Mouse (Mus musculus) MEL (cell line): ENCODE results near the gene Efs. TPM values are rescaled to one million over a fixed set of nuclear protein-coding genes. Genes with fewer than 3 reads are reported as not detected.

Experiments used
- DNase-seq: peaks from one replicate; pipeline ENCODE4 v3.0.0; 2011; ENCODE audit warnings: low read depth, low spot score
- H3K27ac ChIP-seq: 2 replicates; pipeline ENCODE4 v1.5.1; 2012; ENCODE audit warnings: low read depth, mild to moderate bottlenecking, control low read depth, low read length, moderate library complexity; ENCODE audit not compliant: control insufficient read depth
- H3K27me3 ChIP-seq, 2 experiments: fragments of 150-350 bp in 1 of 2; sonication (generic) in 1 of 2; 2 replicates each; pipeline ENCODE4 v1.6.1; 2012; ENCODE audit warnings: low read length in 2 of 2, mild to moderate bottlenecking in 2 of 2, improper control_type of control experiment in 1 of 2, moderate library complexity in 1 of 2; ENCODE audit not compliant: insufficient read depth in 2 of 2, control insufficient read depth in 1 of 2
- H3K36me3 ChIP-seq, 2 experiments: 2 replicates each; pipeline ENCODE4 v1.6.1; 2012 to 2014; ENCODE audit warnings: low read length in 2 of 2, improper control_type of control experiment in 1 of 2, inconsistent platforms in 1 of 2, mild to moderate bottlenecking in 1 of 2; ENCODE audit not compliant: insufficient read depth in 2 of 2, control insufficient read depth in 1 of 2
- H3K4me1 ChIP-seq, 2 experiments: fragments of 150-350 bp in 1 of 2; sonication (generic) in 1 of 2; 2 replicates each; pipeline ENCODE4 v1.6.1; 2012; ENCODE audit warnings: low read length in 2 of 2, improper control_type of control experiment in 1 of 2, mild to moderate bottlenecking in 1 of 2; ENCODE audit not compliant: insufficient read depth in 2 of 2, control insufficient read depth in 1 of 2
- H3K4me3 ChIP-seq, 2 experiments: fragments of 150-350 bp in 1 of 2; sonication (generic) in 1 of 2; 2 replicates each; pipeline ENCODE4 v1.5.1; 2012; ENCODE audit warnings: low read depth in 2 of 2, low read length in 2 of 2, mild to moderate bottlenecking in 2 of 2, moderate library complexity in 2 of 2, control low read depth in 1 of 2, improper control_type of control experiment in 1 of 2; ENCODE audit not compliant: control insufficient read depth in 1 of 2, insufficient read depth in 1 of 2
- H3K79me2 ChIP-seq: 2 replicates; pipeline ENCODE4 v1.6.1; 2012; ENCODE audit warnings: mild to moderate bottlenecking, low read length, moderate library complexity; ENCODE audit not compliant: control insufficient read depth, poor library complexity, insufficient read depth
- H3K9ac ChIP-seq: 2 replicates; pipeline ENCODE4 v1.6.1; 2012; ENCODE audit warnings: low read depth, mild to moderate bottlenecking, control low read depth, low read length, moderate library complexity; ENCODE audit not compliant: control insufficient read depth, poor library complexity, severe bottlenecking
- H3K9me3 ChIP-seq: fragments of 150-350 bp; sonication (generic); replicated peaks from 2 replicates; pipeline ENCODE4 v1.6.1; 2012; ENCODE audit warnings: mild to moderate bottlenecking, low read length, improper control_type of control experiment, moderate library complexity; ENCODE audit not compliant: insufficient read depth
- BHLHE40 ChIP-seq: IDR thresholded peaks from 2 replicates; pipeline ENCODE4 v1.6.1; 2012; ENCODE audit warnings: low read depth, mild to moderate bottlenecking, inconsistent platforms, low read length, improper control_type of control experiment, borderline replicate concordance
- CHD1 ChIP-seq: IDR thresholded peaks from 2 replicates; pipeline ENCODE4 v1.6.1; 2012; ENCODE audit warnings: low read depth, mild to moderate bottlenecking, inconsistent platforms, low read length, improper control_type of control experiment
- CTCF ChIP-seq, 3 experiments: IDR thresholded peaks in 2 of 3; conservative IDR thresholded peaks in 1 of 3; 2 replicates each; pipeline ENCODE4 v1.5.1; 2011 to 2012; ENCODE audit warnings: low read length in 3 of 3, low read depth in 2 of 3, mild to moderate bottlenecking in 2 of 3, improper control_type of control experiment in 1 of 3, inconsistent platforms in 1 of 3, mixed read lengths in 1 of 3, moderate library complexity in 1 of 3; ENCODE audit not compliant: control insufficient read depth in 1 of 3, insufficient read depth in 1 of 3, poor library complexity in 1 of 3, severe bottlenecking in 1 of 3
- polyA plus RNA-seq, 2 experiments: library from polyadenylated mRNA; stranded (reverse) in 1 of 2; unstranded in 1 of 2; fragments of >175 nt in 1 of 2; fragments of >200 nt in 1 of 2; gene quantifications; 2 replicates each; pipeline versions ENCODE4 v1.2.1 to v1.2.4; 2012; ENCODE audit warnings: low replicate concordance in 2 of 2, low read depth in 1 of 2; ENCODE audit not compliant: insufficient read length in 2 of 2, insufficient read depth in 1 of 2, missing spikeins in 1 of 2
- total RNA-seq: library from RNA; depleted of rRNA; stranded (reverse); fragments of 300-350 nt; gene quantifications from 2 replicates; pipeline ENCODE4 v1.2.3, GENCODE M21; 2012; rRNA removed

Efs gene
- total and polyA plus RNA-seq, 3 experiments = not detected

GRCm38 (mm10) chr14:54866936-54867335 is 59.0 kb downstream of the Efs start:
- no peak overlapping the region for H3K9ac ChIP-seq
- peaks cover 19 to 27% of the 10 kb centered on the region in 2 experiments for H3K4me1 ChIP-seq
- no peaks in the 10 kb centered on the region for H3K27me3 ChIP-seq
- no peak overlapping the region; a peak in 1 of 4 replicates for H3K4me3 ChIP-seq
- no peaks in the 10 kb centered on the region for H3K9me3 ChIP-seq
- TF ChIP-seq CHD1 (no peak), CTCF (IDR thresholded peaks at IDR 0.05 in 2 of 3, conservative IDR thresholded peaks at IDR 0.05 in 1 of 3; ENCODE audit: control insufficient read depth in 1 of 3, insufficient read depth in 1 of 3, low read depth in 2 of 3, low read length in 3 of 3, poor library complexity in 1 of 3, severe bottlenecking in 1 of 3) (peak; percentile 70 to 95 (median 84)), BHLHE40 (no peak)
- peak overlapping the region; percentile 39; the same call in 1 of the 2 replicates for H3K27ac ChIP-seq
- no peaks in the 10 kb centered on the region; the same call in 1 of the 2 replicates for H3K79me2 ChIP-seq
- DNase-seq = peak; percentile 66
- H3K36me3 ChIP-seq = peaks cover 0 to 21% of the 10 kb centered on the region in 2 experiments; a peak in 2 of 4 replicates

Other genes with a start within 250 kb of the Efs start
- 44.2 and 47.0 TPM in 2 replicates for gene 1700123O20Rik, start 239.9 kb downstream of the Efs start, total RNA-seq
- 10 to 100 TPM in 1 of 2 experiments, not detected in 1; 72.8 TPM for gene 1700123O20Rik, start 239.9 kb downstream of the Efs start, polyA plus RNA-seq
- gene Acin1, start 239.2 kb downstream of the Efs start, total RNA-seq = 110 and 115 TPM in 2 replicates
- 100 to 1,000 TPM; 103 to 248 TPM for gene Acin1, start 239.2 kb downstream of the Efs start, polyA plus RNA-seq
- not detected in 2 replicates for gene Gm29776, start 227.3 kb downstream of the Efs start, total RNA-seq
- gene Gm29776, start 227.3 kb downstream of the Efs start, polyA plus RNA-seq = not detected
- gene Cebpe, start 214.0 kb downstream of the Efs start, total RNA-seq = not detected in 2 replicates
- gene Cebpe, start 214.0 kb downstream of the Efs start, polyA plus RNA-seq = under 1 TPM in 1 of 2 experiments, not detected in 1; 0.32 TPM
- gene Slc7a8, start 144.2 kb downstream of the Efs start, total RNA-seq = 0.07 and 0.08 TPM in 2 replicates
- gene Slc7a8, start 144.2 kb downstream of the Efs start, polyA plus RNA-seq = under 1 TPM in 1 of 2 experiments, not detected in 1; 0.29 TPM
- gene Rnf212b, start 112.0 kb downstream of the Efs start, total RNA-seq = not detected in 2 replicates
- not detected for gene Rnf212b, start 112.0 kb downstream of the Efs start, polyA plus RNA-seq
- 4.7 and 4.9 TPM in 2 replicates for gene Homez, start 55.2 kb downstream of the Efs start, total RNA-seq
- gene Homez, start 55.2 kb downstream of the Efs start, polyA plus RNA-seq = 1 to 10 TPM in 1 of 2 experiments, not detected in 1; 8.5 TPM
- gene Ppp1r3e, start 48.6 kb downstream of the Efs start, total RNA-seq = 0.56 and 0.73 TPM in 2 replicates
- gene Ppp1r3e, start 48.6 kb downstream of the Efs start, polyA plus RNA-seq = 1 to 10 TPM in 1 of 2 experiments, not detected in 1; 1.2 TPM
- 10.5 and 12.5 TPM in 2 replicates for gene Bcl2l2, start 42.7 kb downstream of the Efs start, total RNA-seq
- gene Bcl2l2, start 42.7 kb downstream of the Efs start, polyA plus RNA-seq = 10 to 100 TPM in 1 of 2 experiments, not detected in 1; 18.8 TPM
- gene Gm20521, start 42.7 kb downstream of the Efs start, total RNA-seq = 0.58 and 0.88 TPM in 2 replicates
- 1 to 10 TPM in 1 of 2 experiments, not detected in 1; 3.4 TPM for gene Gm20521, start 42.7 kb downstream of the Efs start, polyA plus RNA-seq
- gene Pabpn1, start 33.6 kb downstream of the Efs start, total RNA-seq = 82.3 and 85.8 TPM in 2 replicates
- 100 to 1,000 TPM in 1 of 2 experiments, not detected in 1; 393 TPM for gene Pabpn1, start 33.6 kb downstream of the Efs start, polyA plus RNA-seq
- gene Slc22a17, start 13.0 kb downstream of the Efs start, total RNA-seq = 0.13 and 0.31 TPM in 2 replicates
- 1 to 10 TPM in 1 of 2 experiments, not detected in 1; 1.1 TPM for gene Slc22a17, start 13.0 kb downstream of the Efs start, polyA plus RNA-seq
- gene Il25, start 6.6 kb upstream of the Efs start, total RNA-seq = not detected in 2 replicates
- gene Il25, start 6.6 kb upstream of the Efs start, polyA plus RNA-seq = not detected
- not detected in 2 replicates for gene Cmtm5, start 10.1 kb upstream of the Efs start, total RNA-seq
- gene Cmtm5, start 10.1 kb upstream of the Efs start, polyA plus RNA-seq = not detected
- not detected in 2 replicates for gene Myh6, start 40.8 kb upstream of the Efs start, total RNA-seq
- not detected for gene Myh6, start 40.8 kb upstream of the Efs start, polyA plus RNA-seq
- gene Gm17428, start 50.8 kb upstream of the Efs start, total RNA-seq = not detected in 2 replicates
- not detected for gene Gm17428, start 50.8 kb upstream of the Efs start, polyA plus RNA-seq
- not detected in 2 replicates for gene Myh7, start 68.5 kb upstream of the Efs start, total RNA-seq
- gene Myh7, start 68.5 kb upstream of the Efs start, polyA plus RNA-seq = not detected
- 138 and 148 TPM in 2 replicates for gene Ngdn, start 89.3 kb upstream of the Efs start, total RNA-seq
- 100 to 1,000 TPM in 1 of 2 experiments, not detected in 1; 140 TPM for gene Ngdn, start 89.3 kb upstream of the Efs start, polyA plus RNA-seq
- gene Zfhx2, start 166.2 kb upstream of the Efs start, total RNA-seq = 0.42 TPM in 2 replicates
- 1 to 10 TPM in 1 of 2 experiments, not detected in 1; 3.2 TPM for gene Zfhx2, start 166.2 kb upstream of the Efs start, polyA plus RNA-seq
- gene Thtpa, start 168.7 kb upstream of the Efs start, total RNA-seq = 8.7 and 9.0 TPM in 2 replicates
- gene Thtpa, start 168.7 kb upstream of the Efs start, polyA plus RNA-seq = 10 to 100 TPM in 1 of 2 experiments, not detected in 1; 13.2 TPM
- 12.5 and 12.6 TPM in 2 replicates for gene Ap1g2, start 180.5 kb upstream of the Efs start, total RNA-seq
- gene Ap1g2, start 180.5 kb upstream of the Efs start, polyA plus RNA-seq = 10 to 100 TPM in 1 of 2 experiments, not detected in 1; 47.9 TPM
- not detected in 2 replicates for gene Jph4, start 190.8 kb upstream of the Efs start, total RNA-seq
- not detected for gene Jph4, start 190.8 kb upstream of the Efs start, polyA plus RNA-seq